Mouse (Mus musculus) cerebellum, adult 2 months (tissue): ENCODE data around the gene Thbd. TPM values are rescaled to one million over a fixed set of nuclear protein-coding genes. Genes with fewer than 3 reads are reported as not detected.

ENCODE experiments used
- DNase-seq, 2 experiments: peaks; one replicate each; pipeline ENCODE4 v3.0.0; 2021
- H3K27ac ChIP-seq: fragments of 200-500 bp; 2 replicates; pipeline ENCODE4 v1.5.1; 2012; ENCODE audit warnings: low read length, control low read depth, inconsistent platforms; ENCODE audit not compliant: insufficient read depth
- H3K27me3 ChIP-seq: fragments of 200-500 bp; 2 replicates; pipeline ENCODE4 v1.6.1; 2012; ENCODE audit warnings: inconsistent platforms, mild to moderate bottlenecking, low read length, moderate library complexity; ENCODE audit not compliant: control insufficient read depth, insufficient read depth
- H3K4me1 ChIP-seq: fragments of 200-500 bp; 2 replicates; pipeline ENCODE4 v1.6.1; 2011; ENCODE audit warnings: low read length; ENCODE audit not compliant: control insufficient read depth, insufficient read depth
- H3K4me3 ChIP-seq: fragments of 200-500 bp; replicated peaks from 2 replicates; pipeline ENCODE3; 2011; ENCODE audit warnings: mild to moderate bottlenecking, low read depth, low read length, control low read depth; ENCODE audit not compliant: insufficient read depth
- CTCF ChIP-seq: fragments of 200-500 bp; IDR thresholded peaks from 2 replicates; pipeline ENCODE4 v1.5.1; 2011; ENCODE audit warnings: low read depth, mild to moderate bottlenecking, control low read depth, low read length, moderate library complexity, borderline replicate concordance; ENCODE audit not compliant: insufficient read depth
- POLR2A ChIP-seq: fragments of 200-500 bp; IDR thresholded peaks from 2 replicates; pipeline ENCODE4 v1.6.1; 2011; ENCODE audit warnings: low read length, control low read depth, borderline replicate concordance; ENCODE audit not compliant: insufficient read depth
- WGBS: fragments of 180-500 bp; shearing (Covaris S2); methylation state at CpG from one replicate; pipeline ENCODE4 v1.1.7; 2018; 5-methylcytosine and 5-hydroxymethylcytosine counted together
- polyA plus RNA-seq: library from polyadenylated mRNA; depleted of rRNA; stranded (reverse); fragments of >200 nt; gene quantifications from 2 replicates; pipeline ENCODE4 v1.2.3, GENCODE M21; 2012; rRNA removed

Thbd gene
- polyA plus RNA-seq, 1 experiment: 6.3 TPM

- no peak for DNase-seq
- 75% methylated on average over 10 of the region's 10 CpGs for WGBS
- no peak overlapping the region for H3K4me3 ChIP-seq
- no peak overlapping the region for H3K27ac ChIP-seq
- no peaks in the 10 kb centered on the region for H3K27me3 ChIP-seq
- TF ChIP-seq POLR2A (no peak), CTCF (no peak)
- no peaks in the 10 kb centered on the region for H3K4me1 ChIP-seq
Measured at GRCm38 (mm10) chr2:148375326-148376150, 32.5 kb downstream of the Thbd start.

- TF ChIP-seq CTCF (no peak), POLR2A (no peak)
- Histone ChIP-seq H3K27me3 (no peaks in the 10 kb centered on the region), H3K27ac (no peak overlapping the region), H3K4me1 (no peaks in the 10 kb centered on the region), H3K4me3 (no peak overlapping the region)
- 56% methylated on average over 2 of the region's 2 CpGs for WGBS
- no peak for DNase-seq
Measured at GRCm38 (mm10) chr2:148373602-148374071, 34.4 kb downstream of the Thbd start.

- Histone ChIP-seq H3K27ac (no peak overlapping the region), H3K27me3 (no peaks in the 10 kb centered on the region), H3K4me3 (no peak overlapping the region), H3K4me1 (no peaks in the 10 kb centered on the region)
- 33% methylated on average over 4 of the region's 4 CpGs for WGBS
- no peak for DNase-seq
- TF ChIP-seq POLR2A (no peak), CTCF (no peak)
Measured at GRCm38 (mm10) chr2:148371743-148372630, 36.0 kb downstream of the Thbd start.

- WGBS: 5% methylated on average over 1 of the region's 1 CpGs
- no peak for DNase-seq
- H3K4me1 ChIP-seq: no peaks in the 10 kb centered on the region
Measured at GRCm38 (mm10) chr2:148365227-148365626, 42.8 kb downstream of the Thbd start.

GRCm38 (mm10) chr2:148364536-148364935 is 43.5 kb downstream of the Thbd start:
- no peaks in the 10 kb centered on the region for H3K4me1 ChIP-seq
- WGBS: 93% methylated on average over 3 of the region's 3 CpGs
- TF ChIP-seq CTCF (no peak), POLR2A (no peak)
- DNase-seq: no peak
- H3K4me3 ChIP-seq: no peak overlapping the region
- no peak overlapping the region for H3K27ac ChIP-seq
- H3K27me3 ChIP-seq: no peaks in the 10 kb centered on the region

More at GRCm38 (mm10) chr2:148365227-148365626, 42.8 kb downstream of the Thbd start:
- H3K27ac ChIP-seq: no peak overlapping the region
- H3K4me3 ChIP-seq: no peak overlapping the region
- no peak for TF ChIP-seq POLR2A
- no peak for TF ChIP-seq CTCF
- H3K27me3 ChIP-seq: no peaks in the 10 kb centered on the region

GRCm38 (mm10) chr2:148357145-148357544 is 50.8 kb downstream of the Thbd start:
- no peak overlapping the region for H3K4me3 ChIP-seq
- H3K27ac ChIP-seq: no peak overlapping the region
- WGBS: 83% methylated on average over 1 of the region's 1 CpGs
- no peaks in the 10 kb centered on the region for H3K4me1 ChIP-seq
- TF ChIP-seq POLR2A (no peak), CTCF (no peak)
- no peaks in the 10 kb centered on the region for H3K27me3 ChIP-seq
- DNase-seq: no peak

Other genes starting within 250 kb of the Thbd start
- gene Sstr4, start 12.8 kb downstream of the Thbd start, polyA plus RNA-seq: 0.89 and 1.1 TPM in 2 replicates
- 2.8 and 3.2 TPM in 2 replicates for gene Cd93, start 35.4 kb upstream of the Thbd start, polyA plus RNA-seq